Mouse (Mus musculus) megakaryocyte-erythroid progenitor cell, adult 5-6 weeks (primary cell): ENCODE data around the gene Zfp808. TPM values are rescaled to one million over a fixed set of nuclear protein-coding genes. Genes with fewer than 3 reads are reported as not detected.
A peak's percentile ranks its signal among the peaks of the same experiment; 100 is the strongest.
"Not testable (repeated sequence)": the region's sequence is repeated elsewhere in the genome, so short reads cannot be mapped to it uniquely, and the experiment has no call there.

Source experiments
- ATAC-seq: replicated peaks from 2 replicates; pipeline ENCODE4 v1.8.0; 2016; ENCODE audit warnings: mild to moderate bottlenecking, inconsistent platforms; ENCODE audit not compliant: severe bottlenecking, poor library complexity, low FRiP score, low TSS enrichment
- total RNA-seq, 2 experiments: library from RNA; stranded (forward) in 1 of 2; stranded (reverse) in 1 of 2; fragments of 200-1000, 215-1000 nt in 1 of 2; fragments of >200 nt in 1 of 2; fragmentation: Nextera tagmentation in 1 of 2; gene quantifications; 2 replicates each; pipeline ENCODE4 v1.2.3; 2014 to 2017

The Zfp808 gene
- total RNA-seq (2014; fragmentation: Nextera tagmentation): 22.5 and 40.6 TPM in 2 replicates
- total RNA-seq (2017): 14.7 and 28.2 TPM in 2 replicates

DNA sequence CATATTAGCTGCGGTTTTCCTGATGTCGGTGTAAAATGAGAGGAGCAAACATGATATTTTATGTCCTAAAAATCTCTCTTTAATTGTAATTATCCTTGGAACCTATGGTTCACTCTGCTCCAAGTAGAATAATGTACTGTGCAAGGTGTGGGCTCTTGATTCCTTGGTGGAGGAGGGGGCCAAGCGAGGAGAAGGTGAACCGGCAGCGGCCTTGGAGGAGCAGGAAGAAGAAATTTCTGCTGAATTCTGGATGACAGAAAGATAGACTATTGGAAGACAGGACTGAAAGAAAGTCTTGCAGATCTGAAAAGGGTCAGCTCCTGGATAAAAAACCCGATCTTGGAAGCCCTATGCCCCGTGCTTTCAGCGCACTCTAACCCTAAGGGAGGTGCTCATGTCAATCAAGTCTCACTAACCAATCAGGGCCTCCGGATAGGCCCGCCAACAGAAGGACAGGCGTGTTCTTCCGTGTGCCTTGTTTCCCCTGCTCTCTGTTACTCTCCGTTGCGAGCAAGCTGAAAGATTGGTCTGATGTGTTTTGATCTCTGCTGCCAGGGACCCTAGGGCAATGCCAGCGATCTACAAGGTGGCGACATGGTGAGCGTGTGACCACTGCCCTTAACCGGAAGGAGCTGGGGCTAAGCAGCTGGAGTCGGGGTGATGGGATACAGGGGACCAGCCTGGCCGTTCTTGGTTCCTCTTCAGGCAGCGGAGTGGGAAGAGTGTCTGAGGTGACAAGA lies at the start of gene Zfp808:
Zfp808 (plus strand) TSS at position 455 of the 740 bp plus-strand sequence.
- ATAC-seq: peak; percentile 98

DNA sequence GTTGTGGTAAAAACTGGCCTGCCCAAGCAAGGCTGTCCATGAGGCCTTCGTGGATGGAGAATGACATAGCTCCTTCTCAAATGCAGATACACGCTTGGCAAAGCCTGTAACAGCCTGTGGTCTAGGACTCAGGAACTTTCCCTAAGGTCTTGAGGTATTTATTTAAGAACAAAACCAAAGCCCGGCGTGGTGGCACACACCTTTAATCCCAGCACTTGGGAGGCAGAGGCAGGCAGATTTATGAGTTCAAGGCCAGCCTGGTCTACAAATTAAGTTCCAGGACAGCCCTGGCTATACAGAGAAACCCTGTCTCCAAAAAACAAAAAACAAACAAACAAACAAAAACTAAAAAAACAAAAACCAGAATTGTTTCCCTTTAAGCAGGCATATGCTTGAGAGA lies 30.9 kb upstream of the Zfp808 start:
- ATAC-seq: not testable (repeated sequence)

DNA sequence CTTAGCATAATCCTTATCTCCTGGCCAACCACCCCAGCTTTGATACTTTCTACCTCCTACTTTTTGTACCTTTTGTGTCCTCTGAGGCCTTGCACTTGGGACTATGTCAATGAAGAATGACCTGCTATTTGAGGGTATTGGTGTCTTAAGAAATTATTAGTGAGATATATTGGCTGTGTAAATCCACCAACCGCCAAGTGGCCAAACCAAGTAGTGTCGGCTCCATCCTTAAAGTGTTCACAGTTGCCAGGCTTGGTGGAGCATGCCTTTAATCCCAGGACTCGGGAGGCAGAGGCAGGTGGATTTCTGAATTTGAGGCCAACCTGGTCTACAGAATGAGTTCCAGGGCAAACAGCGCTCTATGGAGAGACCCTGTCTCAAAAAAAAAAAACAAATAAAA lies 30.2 kb upstream of the Zfp808 start:
- not testable (repeated sequence) for ATAC-seq

DNA sequence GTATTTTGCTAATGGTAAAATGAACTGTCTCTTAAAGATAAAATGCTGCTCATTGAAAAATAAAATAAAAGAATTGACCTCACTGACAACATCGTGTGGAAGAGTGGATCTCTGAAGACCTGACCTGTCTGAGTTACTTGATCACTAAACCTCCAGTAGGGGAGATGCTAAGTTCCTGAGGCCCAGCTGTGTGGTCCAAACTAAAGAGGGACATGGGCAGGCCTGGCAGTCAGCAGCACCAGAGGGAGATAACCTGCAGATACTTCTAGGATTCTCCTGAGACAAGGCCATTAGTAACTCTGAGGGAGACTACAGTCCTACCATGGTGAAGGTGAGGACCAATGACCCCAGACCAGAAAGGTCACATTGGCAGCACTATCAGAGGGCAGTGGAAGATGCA lies 27.3 kb upstream of the Zfp808 start:
- ATAC-seq: not testable (repeated sequence)

DNA sequence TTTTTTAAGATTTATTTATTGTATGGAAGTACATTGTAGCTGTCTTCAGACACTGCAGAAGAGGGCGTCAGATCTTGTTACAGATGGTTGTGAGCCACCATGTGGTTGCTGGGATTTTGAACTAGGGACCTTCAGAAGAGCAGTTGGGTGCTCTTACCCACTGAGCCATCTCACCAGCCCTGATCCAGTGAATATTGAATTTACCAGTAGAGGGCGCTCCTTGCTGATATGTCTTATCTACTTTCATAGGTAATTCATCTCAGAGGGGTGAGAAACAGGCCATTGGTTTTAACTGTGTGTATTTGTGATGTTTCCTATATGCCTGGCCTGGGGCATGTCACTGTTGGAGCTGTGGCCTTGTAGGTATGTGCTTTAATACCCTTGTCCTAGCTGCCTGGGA lies 13.8 kb upstream of the Zfp808 start:
- not testable (repeated sequence) for ATAC-seq

DNA sequence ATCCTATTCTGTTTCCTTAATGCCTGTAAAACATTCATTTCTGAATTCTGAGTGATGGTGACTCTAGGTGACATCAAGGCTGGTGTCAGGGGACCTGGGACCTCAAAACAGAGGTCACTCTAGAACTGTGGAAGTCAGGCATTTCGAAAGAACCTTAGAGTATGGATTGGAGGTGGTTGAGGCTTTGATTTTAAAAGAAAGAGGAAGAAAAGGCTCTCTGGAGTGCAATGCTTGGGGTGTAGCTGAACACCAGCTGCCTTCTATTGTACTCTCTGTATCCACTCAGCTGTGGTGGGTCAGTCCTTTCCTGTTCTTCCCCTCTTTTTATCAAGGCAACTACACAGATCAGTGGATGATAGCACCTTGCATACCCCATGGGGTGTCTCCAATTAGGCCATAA lies 8.1 kb upstream of the Zfp808 start:
- ATAC-seq: not testable (repeated sequence)

DNA sequence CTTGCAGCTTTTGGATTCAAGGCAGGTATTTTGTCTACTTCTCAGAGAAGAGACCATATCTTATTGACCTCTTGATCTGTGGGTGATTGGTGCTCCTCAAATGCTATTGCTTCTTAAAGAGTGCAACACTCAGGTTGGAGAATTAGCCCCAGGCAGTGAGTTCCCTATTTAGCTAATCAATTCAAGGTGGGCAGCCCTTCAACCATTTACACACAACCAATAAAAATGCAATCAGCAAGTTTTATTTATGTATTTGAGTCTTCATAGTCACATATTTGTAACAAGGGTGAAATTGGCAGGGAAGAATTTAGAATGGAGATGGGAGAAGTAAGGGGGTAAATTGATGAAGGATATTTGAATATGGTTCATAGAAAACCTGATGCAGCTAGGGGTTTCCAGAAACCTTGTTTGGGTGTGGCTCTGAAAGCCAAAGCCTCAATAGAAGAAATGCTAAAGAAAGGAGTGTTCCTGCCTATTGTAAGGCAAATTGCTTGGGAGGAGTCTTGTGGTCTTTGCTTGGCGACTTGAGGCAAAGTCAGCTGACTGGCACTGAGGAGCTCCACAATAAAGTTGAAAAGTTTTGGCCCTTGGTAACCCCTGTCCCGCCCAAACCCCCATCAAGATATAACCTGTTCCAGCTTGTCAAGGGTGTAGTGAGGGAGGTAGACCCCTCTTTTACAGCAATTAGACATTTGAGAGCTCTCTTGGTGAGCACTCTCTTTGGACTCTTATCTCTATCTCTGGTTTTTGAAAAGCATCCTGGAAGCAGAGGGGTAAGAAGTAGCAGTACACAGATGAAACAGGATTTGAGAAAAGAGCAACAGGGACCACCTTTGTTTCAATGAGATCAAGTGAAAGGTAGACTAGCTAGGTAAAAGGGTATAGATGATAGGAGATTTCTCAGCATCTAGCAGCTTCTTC lies 52.4 kb downstream of the Zfp808 start:
- not testable (repeated sequence) for ATAC-seq

DNA sequence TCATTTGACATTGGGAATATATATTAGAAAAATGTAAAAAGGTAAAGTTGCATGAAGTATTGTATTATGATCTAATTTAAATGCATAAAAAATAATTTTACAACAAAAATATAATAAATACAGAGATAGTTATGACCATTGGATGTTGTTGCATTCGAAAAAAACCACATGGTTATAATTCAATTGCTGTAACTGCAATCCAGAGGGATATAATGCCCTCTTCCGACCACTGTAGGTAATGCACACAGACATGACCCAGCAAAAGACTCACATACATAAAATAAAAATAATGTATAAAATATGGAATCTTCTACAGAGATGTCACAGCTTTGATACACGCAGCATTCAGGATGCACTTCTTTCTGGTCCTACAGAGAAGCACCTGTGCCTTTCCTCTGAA lies 115.6 kb downstream of the Zfp808 start:
- no peak for ATAC-seq

DNA sequence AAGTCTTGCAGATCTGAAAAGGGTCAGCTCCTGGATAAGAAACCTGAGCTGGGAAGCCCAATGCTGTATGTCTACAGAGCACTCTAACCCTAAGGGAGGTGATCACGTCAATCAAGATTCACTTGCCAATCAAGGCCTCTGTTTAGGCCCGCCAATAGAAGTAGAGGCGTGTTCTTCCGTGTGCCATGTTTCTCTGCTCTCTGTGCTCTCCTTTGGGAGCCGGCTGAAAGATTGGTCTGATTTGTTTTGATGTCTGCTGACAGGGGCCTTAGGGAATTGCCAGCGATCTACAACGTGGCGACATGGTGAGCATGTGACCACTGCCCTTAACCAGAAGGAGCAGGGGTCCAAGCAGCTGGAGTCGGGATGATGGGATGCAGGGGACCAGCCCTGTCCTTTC lies 125.5 kb downstream of the Zfp808 start:
- not testable (repeated sequence) for ATAC-seq

DNA sequence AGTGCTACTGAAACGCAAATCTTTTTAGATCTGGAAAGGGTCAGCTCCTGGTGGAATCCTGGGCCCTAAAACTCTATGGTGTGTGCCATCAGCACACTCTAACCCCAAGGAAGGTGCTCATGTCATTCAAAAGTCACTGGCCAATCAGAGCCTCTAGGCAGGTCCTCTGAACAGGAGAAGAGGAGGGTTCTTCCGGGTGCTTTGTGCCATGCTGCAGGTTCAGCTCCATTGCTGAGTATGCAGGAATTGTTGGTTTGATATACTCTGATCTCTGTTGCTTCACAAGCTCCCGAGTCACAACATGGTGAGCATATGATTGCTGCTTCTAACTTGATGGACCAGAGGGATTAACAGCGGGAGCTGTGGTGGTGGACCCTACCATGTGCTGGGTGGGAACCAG lies 133.7 kb downstream of the Zfp808 start:
- no peak for ATAC-seq
